Mouse (Mus musculus) kidney, embryonic 15.5 days (tissue): ENCODE data around the gene Psrc1. TPM values are rescaled to one million over a fixed set of nuclear protein-coding genes. Genes with fewer than 3 reads are reported as not detected.
A peak's percentile ranks its signal among the peaks of the same experiment; 100 is the strongest.

Experiments used
- ATAC-seq: fragments of 200-750 bp; cut with Nextera tagmentation; replicated peaks from 2 replicates; pipeline ENCODE4 v1.8.0; 2017; ENCODE audit warnings: moderate TSS enrichment; ENCODE audit not compliant: low FRiP score
- H3K27ac ChIP-seq: fragments of 300-500 bp; sonication (generic); 2 replicates; pipeline ENCODE4 v1.5.1; 2015; ENCODE audit warnings: mild to moderate bottlenecking, inconsistent platforms
- H3K27me3 ChIP-seq: fragments of 300-500 bp; sonication (generic); 2 replicates; pipeline ENCODE4 v1.6.1; 2015; ENCODE audit warnings: inconsistent platforms
- H3K36me3 ChIP-seq: fragments of 300-500 bp; sonication (generic); 2 replicates; pipeline ENCODE4 v1.6.1; 2015; ENCODE audit warnings: inconsistent platforms
- H3K4me1 ChIP-seq: fragments of 300-500 bp; sonication (generic); 2 replicates; pipeline ENCODE4 v1.6.1; 2015; ENCODE audit warnings: inconsistent platforms
- H3K4me2 ChIP-seq: fragments of 300-500 bp; sonication (generic); 2 replicates; pipeline ENCODE4 v1.6.1; 2015; ENCODE audit warnings: moderate library complexity, mild to moderate bottlenecking, inconsistent platforms
- H3K4me3 ChIP-seq: fragments of 300-500 bp; sonication (generic); replicated peaks from 2 replicates; pipeline ENCODE4 v1.5.1; 2015; ENCODE audit warnings: mild to moderate bottlenecking, inconsistent platforms
- H3K9ac ChIP-seq: fragments of 300-500 bp; sonication (generic); 2 replicates; pipeline ENCODE4 v1.6.1; 2015; ENCODE audit warnings: mild to moderate bottlenecking, inconsistent platforms
- H3K9me3 ChIP-seq: fragments of 300-500 bp; sonication (generic); replicated peaks from 2 replicates; pipeline ENCODE4 v1.6.1; 2016; ENCODE audit warnings: inconsistent platforms
- WGBS: fragments of 180-500 bp; shearing (Covaris S2); methylation state at CpG from one replicate; pipeline ENCODE4 v1.1.7; 2015; ENCODE audit warnings: mixed read lengths; 5-methylcytosine and 5-hydroxymethylcytosine counted together
- polyA plus RNA-seq: library from polyadenylated mRNA; unstranded; fragments of >200 nt; fragmentation: Nextera tagmentation; extraction: Ambion mirVana; gene quantifications from 2 replicates; pipeline ENCODE4 v1.2.1, GENCODE M21; 2015

The Psrc1 gene
- polyA plus RNA-seq, 1 experiment from 2014 or later = 48.8 TPM

- no peak overlapping the region for H3K9ac ChIP-seq
- H3K4me3 ChIP-seq = no peak overlapping the region
- peaks cover 49% of the 10 kb centered on the region for H3K36me3 ChIP-seq
- H3K27ac ChIP-seq = peak overlapping the region; percentile 64
- peak overlapping the region; percentile 37 for H3K4me2 ChIP-seq
- 12% methylated on average over 10 of the region's 10 CpGs for WGBS
- no peaks in the 10 kb centered on the region for H3K9me3 ChIP-seq
- no peak for ATAC-seq
- H3K27me3 ChIP-seq = no peaks in the 10 kb centered on the region
- H3K4me1 ChIP-seq = peaks cover 32% of the 10 kb centered on the region
These were observed 8.7 kb downstream of the Psrc1 start for GRCm38 (mm10) chr3:108392299-108392698.

- H3K9me3 ChIP-seq = no peaks in the 10 kb centered on the region
- H3K27me3 ChIP-seq = no peaks in the 10 kb centered on the region
- no peak overlapping the region for H3K4me3 ChIP-seq
- 54% methylated on average over 15 of the region's 15 CpGs for WGBS
- ATAC-seq = 0 out of 2 replicates have a peak, but pooled peaks have one; percentile 17
- H3K36me3 ChIP-seq = peaks cover 50% of the 10 kb centered on the region
- H3K9ac ChIP-seq = no peak overlapping the region
- H3K4me1 ChIP-seq = peaks cover 32% of the 10 kb centered on the region
- H3K27ac ChIP-seq = peak overlapping the region; percentile 64
- peak overlapping the region; percentile 37 for H3K4me2 ChIP-seq
These were observed 9.2 kb downstream of the Psrc1 start for GRCm38 (mm10) chr3:108392793-108393192.

DNA sequence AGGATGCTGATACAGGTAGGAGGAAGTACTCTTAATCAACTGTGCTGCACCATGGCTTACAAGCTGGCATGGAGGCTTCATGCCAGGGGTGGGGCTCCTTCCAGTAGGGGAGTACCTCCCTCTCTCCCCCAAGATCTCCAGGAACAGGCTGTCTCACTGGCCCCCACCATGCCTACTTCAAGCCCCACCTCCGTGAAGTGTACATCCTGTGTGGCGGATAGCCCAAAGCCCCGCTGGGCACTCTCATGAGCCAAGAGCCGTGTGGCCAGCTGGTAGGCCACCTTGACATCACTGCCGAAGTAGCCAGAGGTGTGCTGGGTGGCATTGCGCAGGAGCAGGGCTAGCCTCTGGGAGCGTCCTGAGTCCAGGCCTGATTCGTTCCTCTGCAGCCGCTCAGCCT lies 14.6 kb downstream of the Psrc1 start:
- Histone ChIP-seq H3K27ac (no peak overlapping the region), H3K4me3 (no peak overlapping the region), H3K36me3 (peaks cover 90% of the 10 kb centered on the region), H3K9ac (no peak overlapping the region), H3K4me2 (no peak overlapping the region), H3K9me3 (no peaks in the 10 kb centered on the region), H3K27me3 (0 out of 2 replicates have a peak, but pooled peaks cover 3% of the 10 kb centered on the region), H3K4me1 (peaks cover 14% of the 10 kb centered on the region)
- ATAC-seq = no peak
- WGBS = 87% methylated on average over 9 of the region's 9 CpGs

DNA sequence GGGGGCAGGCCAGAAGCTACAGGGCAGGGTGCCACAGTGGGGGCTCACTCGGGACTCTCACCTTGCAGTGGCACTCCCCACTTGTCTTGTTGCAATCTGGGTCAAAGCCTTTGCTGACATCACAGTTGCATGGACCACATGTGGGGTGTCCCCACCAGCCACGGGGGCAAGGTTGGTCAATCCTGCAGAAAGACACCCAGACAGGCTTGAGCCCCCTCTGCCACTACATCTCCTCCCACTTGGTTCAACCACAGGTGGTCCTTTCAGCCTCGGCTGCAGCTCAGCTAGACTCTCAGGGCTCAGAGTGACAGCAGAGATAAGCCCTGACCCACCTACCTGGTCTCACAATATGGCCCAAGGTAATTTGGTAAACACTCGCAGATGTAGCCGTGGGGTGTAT lies 16.8 kb downstream of the Psrc1 start:
- WGBS = 87% methylated on average over 5 of the region's 5 CpGs
- Histone ChIP-seq H3K4me1 (peaks cover 25% of the 10 kb centered on the region), H3K9ac (no peak overlapping the region), H3K4me3 (no peak overlapping the region), H3K9me3 (no peaks in the 10 kb centered on the region), H3K36me3 (peaks cover 85% of the 10 kb centered on the region), H3K27me3 (0 out of 2 replicates have a peak, but pooled peaks cover 3% of the 10 kb centered on the region), H3K27ac (no peak overlapping the region), H3K4me2 (no peak overlapping the region)
- ATAC-seq = no peak

- Histone ChIP-seq H3K9me3 (no peaks in the 10 kb centered on the region), H3K4me2 (peak overlapping the region; percentile 48), H3K4me1 (peaks cover 38% of the 10 kb centered on the region), H3K9ac (no peak overlapping the region), H3K4me3 (0 out of 2 replicates have a peak overlapping the region, but pooled peaks have one; percentile 2), H3K36me3 (peaks cover 79% of the 10 kb centered on the region), H3K27me3 (0 out of 2 replicates have a peak, but pooled peaks cover 3% of the 10 kb centered on the region), H3K27ac (no peak overlapping the region)
- WGBS = 35% methylated on average over 22 of the region's 22 CpGs
- peak; percentile 94 for ATAC-seq
These were observed 18.3 kb downstream of the Psrc1 start for GRCm38 (mm10) chr3:108401692-108402527.

DNA sequence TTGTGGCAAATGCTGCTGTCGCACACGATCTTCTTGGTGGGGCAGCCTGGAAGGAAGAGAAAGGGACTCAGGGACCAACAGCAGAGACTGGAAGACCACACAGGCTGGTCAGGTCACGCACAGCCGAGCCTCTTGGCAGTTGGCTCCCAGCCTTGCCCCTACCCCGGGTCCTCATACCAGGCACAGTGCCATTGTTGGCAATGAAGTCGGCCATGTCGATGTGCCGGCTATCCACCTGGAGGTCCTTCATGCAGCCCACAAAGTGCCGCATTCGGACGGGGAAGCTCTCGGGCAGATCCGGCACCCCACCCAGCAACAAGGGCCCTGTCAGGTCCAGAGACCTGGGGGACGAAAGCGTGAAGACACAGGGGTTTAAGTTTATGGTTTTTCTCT lies 18.9 kb downstream of the Psrc1 start:
- Histone ChIP-seq H3K4me2 (no peak overlapping the region), H3K27ac (no peak overlapping the region), H3K27me3 (0 out of 2 replicates have a peak, but pooled peaks cover 3% of the 10 kb centered on the region), H3K36me3 (peaks cover 79% of the 10 kb centered on the region), H3K4me1 (peaks cover 38% of the 10 kb centered on the region), H3K9me3 (no peaks in the 10 kb centered on the region), H3K4me3 (no peak overlapping the region), H3K9ac (no peak overlapping the region)
- ATAC-seq = no peak
- WGBS = 92% methylated on average over 15 of the region's 15 CpGs

GRCm38 (mm10) chr3:108405536-108406305 lies 22.1 kb downstream of the Psrc1 start:
- no peak for ATAC-seq

DNA sequence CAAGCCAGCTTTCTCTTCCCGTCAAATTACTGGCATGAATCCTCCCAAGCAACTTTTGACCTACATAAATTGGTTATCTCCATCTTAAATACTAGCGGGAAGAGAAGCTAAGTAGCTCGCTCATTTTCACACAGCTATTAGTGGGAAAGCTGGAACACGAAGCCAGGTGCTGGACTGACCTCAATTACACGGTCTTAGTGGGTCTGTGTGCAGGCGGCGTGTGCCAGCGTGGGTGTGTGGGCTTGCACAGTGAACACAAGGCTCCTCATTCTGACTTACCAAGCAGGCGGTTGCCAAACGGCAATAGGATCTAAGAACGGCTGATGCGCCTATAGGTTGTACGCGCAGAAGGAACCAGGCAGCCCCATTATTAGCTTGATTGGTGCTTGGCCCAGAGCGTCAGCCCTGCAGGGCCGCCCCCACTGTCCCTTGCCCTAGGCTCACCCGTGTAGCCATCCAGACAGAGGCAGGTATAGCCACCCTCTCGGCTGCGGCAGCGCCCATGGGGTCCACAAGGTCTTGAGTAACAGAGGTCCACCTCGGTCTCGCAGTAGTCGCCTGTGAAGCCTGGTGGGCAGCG lies 22.8 kb downstream of the Psrc1 start:
- no peak overlapping the region for H3K4me2 ChIP-seq
- WGBS = 89% methylated on average over 24 of the region's 24 CpGs
- H3K9ac ChIP-seq = no peak overlapping the region
- H3K4me1 ChIP-seq = peaks cover 62% of the 10 kb centered on the region
- 0 out of 2 replicates have a peak, but pooled peaks cover 3% of the 10 kb centered on the region for H3K27me3 ChIP-seq
- peaks cover 41% of the 10 kb centered on the region for H3K36me3 ChIP-seq
- H3K4me3 ChIP-seq = no peak overlapping the region
- H3K27ac ChIP-seq = 0 out of 2 replicates have a peak overlapping the region, but pooled peaks have one; percentile 32
- H3K9me3 ChIP-seq = no peaks in the 10 kb centered on the region
- no peak for ATAC-seq

More at GRCm38 (mm10) chr3:108405536-108406305, 22.1 kb downstream of the Psrc1 start:
- H3K27ac ChIP-seq = peak overlapping the region; percentile 32; the same call in 1 of the 2 replicates
- WGBS = 50% methylated on average over 14 of the region's 14 CpGs
- H3K4me1 ChIP-seq = peaks cover 57% of the 10 kb centered on the region
- H3K4me2 ChIP-seq = no peak overlapping the region
- H3K4me3 ChIP-seq = no peak overlapping the region
- no peak overlapping the region for H3K9ac ChIP-seq
- peaks cover 48% of the 10 kb centered on the region for H3K36me3 ChIP-seq
- no peaks in the 10 kb centered on the region for H3K9me3 ChIP-seq
- 0 out of 2 replicates have a peak, but pooled peaks cover 3% of the 10 kb centered on the region for H3K27me3 ChIP-seq

DNA sequence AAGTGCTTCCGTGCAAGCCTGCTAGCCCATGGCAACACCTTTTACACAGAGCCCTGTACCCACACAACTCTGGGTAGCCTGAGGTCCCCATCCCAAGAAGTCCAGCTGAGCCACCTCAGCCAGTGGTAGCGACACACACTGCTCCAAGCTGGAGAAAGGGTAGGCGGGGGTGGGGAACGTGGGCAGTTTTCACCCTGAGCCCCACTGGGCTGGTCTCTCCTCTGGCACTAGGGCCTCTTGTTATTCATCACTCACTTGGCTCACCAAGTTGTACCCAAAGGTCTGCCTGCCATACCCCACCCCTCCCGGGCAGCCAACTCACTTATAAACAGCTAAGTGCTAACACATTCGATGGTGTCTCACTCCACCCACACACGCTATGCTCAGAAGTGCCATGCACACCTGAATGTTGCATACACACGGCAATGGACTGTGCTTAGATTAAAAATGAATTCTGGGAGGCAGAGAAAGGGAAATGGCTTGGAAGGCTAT lies 24.9 kb downstream of the Psrc1 start:
- Histone ChIP-seq H3K9ac (no peak overlapping the region), H3K4me2 (no peak overlapping the region), H3K4me1 (peaks cover 70% of the 10 kb centered on the region), H3K27ac (no peak overlapping the region), H3K27me3 (no peaks in the 10 kb centered on the region), H3K9me3 (peaks cover 8% of the 10 kb centered on the region; the same call in 1 of the 2 replicates), H3K4me3 (no peak overlapping the region), H3K36me3 (peaks cover 38% of the 10 kb centered on the region)
- ATAC-seq = no peak
- 93% methylated on average over 8 of the region's 8 CpGs for WGBS

DNA sequence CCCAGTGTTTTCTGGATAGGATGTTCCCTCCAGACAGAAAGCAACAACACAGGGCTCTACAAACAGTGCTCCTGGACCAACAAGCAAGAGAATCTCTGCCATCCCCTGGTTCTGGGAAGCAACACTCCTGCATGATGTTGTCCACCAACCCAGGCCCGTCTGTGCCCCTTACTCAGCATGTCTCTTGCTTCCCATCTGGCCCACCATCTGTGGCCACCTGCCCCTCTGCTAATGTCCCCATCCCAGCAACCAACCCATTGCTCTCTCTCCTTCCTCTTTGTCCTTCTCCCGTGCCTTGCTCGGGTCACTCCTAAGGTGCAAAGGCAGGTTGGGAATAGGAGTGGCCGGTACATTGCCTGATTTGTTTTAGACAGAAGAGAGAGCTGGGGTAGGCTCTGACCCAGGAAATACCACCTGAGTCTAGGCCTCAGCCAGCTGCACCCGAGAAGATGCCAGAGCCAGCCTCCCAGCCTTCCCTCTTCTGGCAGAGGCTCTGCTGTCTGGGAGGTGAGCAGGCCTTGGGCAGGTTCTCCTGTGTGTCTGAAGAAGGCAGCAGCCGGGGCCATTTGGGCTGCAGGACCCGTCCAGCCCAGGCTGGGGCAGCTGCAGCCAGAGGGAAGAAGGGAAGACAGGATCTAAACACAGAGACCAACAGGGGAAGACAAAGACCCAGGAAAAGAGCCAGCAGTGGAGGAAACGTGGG lies 26.2 kb downstream of the Psrc1 start:
- peak overlapping the region; percentile 98 for H3K27ac ChIP-seq
- 0 out of 2 replicates have a peak, but pooled peaks cover under 1% of the 10 kb centered on the region for H3K27me3 ChIP-seq
- peaks cover 67% of the 10 kb centered on the region for H3K4me1 ChIP-seq
- H3K9ac ChIP-seq = peak overlapping the region; percentile 35
- WGBS = 55% methylated on average over 8 of the region's 8 CpGs
- peak overlapping the region; percentile 27; the same call in 1 of the 2 replicates for H3K4me3 ChIP-seq
- peaks cover 11% of the 10 kb centered on the region; the same call in 1 of the 2 replicates for H3K9me3 ChIP-seq
- ATAC-seq = no peak
- H3K4me2 ChIP-seq = peak overlapping the region; percentile 53
- peaks cover 38% of the 10 kb centered on the region for H3K36me3 ChIP-seq

DNA sequence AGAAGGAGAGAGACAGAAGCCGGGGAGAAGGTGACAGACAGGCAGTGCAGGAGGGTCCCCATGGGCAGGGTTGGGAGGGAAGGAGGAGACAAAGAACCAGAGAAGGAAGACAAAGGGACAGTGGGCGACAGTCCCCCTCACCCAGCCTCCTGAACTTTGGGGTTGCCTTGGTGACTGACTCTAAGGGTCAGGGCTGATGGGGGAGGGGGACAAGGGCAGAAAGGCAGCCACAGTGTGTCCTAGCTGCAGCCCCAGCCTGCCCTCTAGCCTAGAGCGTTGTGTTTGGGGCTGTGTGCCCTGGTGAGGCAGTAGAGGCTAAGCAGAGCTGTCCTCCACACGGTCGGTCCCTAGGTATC lies 26.7 kb downstream of the Psrc1 start:
- H3K4me2 ChIP-seq = peak overlapping the region; percentile 53
- peak; percentile 5 for ATAC-seq
- WGBS = 20% methylated on average over 5 of the region's 5 CpGs
- H3K27me3 ChIP-seq = 0 out of 2 replicates have a peak, but pooled peaks cover 6% of the 10 kb centered on the region
- peaks cover 34% of the 10 kb centered on the region for H3K36me3 ChIP-seq
- peaks cover 11% of the 10 kb centered on the region; the same call in 1 of the 2 replicates for H3K9me3 ChIP-seq
- H3K4me3 ChIP-seq = peak overlapping the region; percentile 27
- peak overlapping the region; percentile 98 for H3K27ac ChIP-seq
- H3K9ac ChIP-seq = peak overlapping the region; percentile 35
- peaks cover 67% of the 10 kb centered on the region for H3K4me1 ChIP-seq
